Mouse (Mus musculus) regulatory T cell (primary cell): Measurements from ENCODE around the gene Olfr391-ps.

Experiments used
- in situ Hi-C: fragments of 300-600 bp; cut with MboI, MseI; formaldehyde crosslinking; loops from one replicate; pipeline ENCODE4 v1.15.1; 2025; ENCODE audit warnings: high pct_unique_total_duplicates

Olfr391-ps gene

DNA sequence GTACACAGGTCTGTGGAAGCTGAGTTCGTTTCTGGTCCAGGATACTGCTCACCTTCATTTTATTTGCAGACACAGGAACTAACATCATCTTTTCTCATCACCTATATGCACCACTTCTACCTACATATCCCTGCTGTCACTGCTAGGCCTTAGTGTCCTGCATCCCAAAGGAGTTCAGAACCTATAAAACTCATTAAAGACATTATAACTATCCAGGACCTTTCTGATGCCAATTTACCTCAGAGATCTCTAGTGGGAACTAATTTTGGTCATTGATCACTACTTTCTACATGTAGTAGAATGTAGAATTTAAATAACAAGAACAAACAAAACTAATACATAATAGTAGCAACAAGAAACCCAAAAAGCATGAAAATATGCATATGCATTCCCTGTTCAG lies at the start of gene Olfr391-ps:
Olfr391-ps (minus strand) TSS at position 101 of the 400 bp plus-strand sequence.
- in situ Hi-C loops = no loop called here

DNA sequence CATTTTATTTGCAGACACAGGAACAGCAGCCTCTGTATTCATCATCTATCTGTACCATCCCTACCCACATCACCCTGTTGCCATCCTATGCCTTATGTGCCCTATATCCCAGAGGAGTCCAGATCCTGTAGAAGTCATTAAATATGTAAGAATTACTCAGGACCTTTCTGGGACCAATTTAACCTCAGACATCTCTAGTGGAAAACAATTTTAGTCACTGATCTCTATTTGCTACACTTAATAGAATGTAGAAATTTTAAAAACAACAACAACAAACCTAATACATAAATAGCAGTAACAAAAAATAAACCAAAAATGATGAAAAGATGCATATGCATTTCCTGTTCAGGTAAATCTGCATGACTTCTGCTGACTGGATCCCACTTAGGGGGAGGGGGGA lies 48.5 kb upstream of the Olfr391-ps start, which contains the start of gene Olfr393:
Olfr393 (minus strand) TSS at position 101 of the 400 bp plus-strand sequence.
- in situ Hi-C loops = no loop called here

DNA sequence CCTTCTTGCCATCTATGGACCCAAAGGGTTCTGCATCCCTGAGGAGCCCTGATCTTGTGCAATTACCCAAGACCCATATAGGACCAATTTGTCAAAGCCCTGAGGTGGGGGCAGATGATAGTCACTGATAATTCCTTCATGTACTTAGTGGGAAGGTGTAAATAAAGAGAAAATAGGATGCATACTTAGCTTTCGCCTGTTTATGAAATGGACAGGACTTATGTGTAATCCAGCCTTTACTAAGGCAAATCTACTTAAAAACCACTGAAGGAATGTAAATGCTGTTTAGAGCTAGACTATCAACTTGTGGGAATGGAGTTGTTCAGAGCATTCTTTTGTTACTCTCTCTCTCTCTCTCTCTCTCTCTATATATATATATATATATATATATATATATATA lies 14.1 kb upstream of the Olfr391-ps start, which contains the start of gene Olfr392:
Olfr392 (minus strand) TSS at position 101 of the 400 bp plus-strand sequence.
- in situ Hi-C loops = no loop called here

DNA sequence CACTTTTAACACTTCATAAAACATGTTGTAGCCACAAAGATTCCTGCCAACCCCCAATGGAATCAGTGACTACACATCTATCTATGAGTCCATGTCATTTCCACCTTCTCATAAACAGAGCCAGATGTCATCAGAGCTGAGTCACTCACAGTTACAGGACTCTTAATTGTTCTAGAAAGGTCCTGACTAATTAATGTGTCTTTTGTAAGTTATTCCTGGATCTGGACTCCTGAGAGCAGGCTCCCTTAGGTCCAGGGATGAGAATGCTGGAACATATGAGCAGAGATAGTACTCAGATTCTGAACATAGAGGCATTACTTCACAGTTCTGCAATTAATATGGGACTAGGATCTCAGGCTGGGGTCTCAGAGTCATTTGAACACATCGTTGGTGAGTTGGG lies 20.2 kb downstream of the Olfr391-ps start, which contains the start of gene Olfr390:
Olfr390 (plus strand) TSS at position 301 of the 400 bp plus-strand sequence.
- in situ Hi-C loops = no loop called here

DNA sequence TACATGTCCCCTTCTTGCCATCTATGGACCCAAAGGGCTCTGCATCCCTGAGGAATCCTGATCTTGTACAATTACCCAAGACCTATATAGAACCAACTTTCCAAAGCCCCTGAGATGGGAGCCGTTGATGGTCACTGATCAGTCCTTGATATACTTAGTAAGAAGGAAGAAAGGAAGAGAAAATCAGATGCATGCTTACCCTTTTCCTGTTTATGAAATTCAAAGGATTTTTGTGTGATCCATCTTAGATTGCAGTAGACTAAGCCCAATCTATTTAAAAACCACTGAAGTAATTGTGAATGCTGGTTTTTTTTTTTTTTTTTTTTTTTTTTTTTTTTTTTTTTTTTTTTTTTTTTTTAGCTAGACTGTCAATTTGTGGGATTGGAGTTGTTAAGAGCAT lies 22.2 kb downstream of the Olfr391-ps start, which contains the start of gene Olfr389:
Olfr389 (minus strand) TSS at position 101 of the 400 bp plus-strand sequence.
- in situ Hi-C loops = no loop called here

GRCm38 (mm10) chr11:73759115-73759514 lies 43.7 kb downstream of the Olfr391-ps start:
- in situ Hi-C loops = no loop called here
